Mouse (Mus musculus): ENCODE measurements around the gene Wdr5b. TPM values are rescaled to one million over a fixed set of nuclear protein-coding genes. Genes with fewer than 3 reads are reported as not detected.

Gene Wdr5b
- polyA plus RNA-seq, 1 experiment from 2014 or later: 9.9 TPM

DNA sequence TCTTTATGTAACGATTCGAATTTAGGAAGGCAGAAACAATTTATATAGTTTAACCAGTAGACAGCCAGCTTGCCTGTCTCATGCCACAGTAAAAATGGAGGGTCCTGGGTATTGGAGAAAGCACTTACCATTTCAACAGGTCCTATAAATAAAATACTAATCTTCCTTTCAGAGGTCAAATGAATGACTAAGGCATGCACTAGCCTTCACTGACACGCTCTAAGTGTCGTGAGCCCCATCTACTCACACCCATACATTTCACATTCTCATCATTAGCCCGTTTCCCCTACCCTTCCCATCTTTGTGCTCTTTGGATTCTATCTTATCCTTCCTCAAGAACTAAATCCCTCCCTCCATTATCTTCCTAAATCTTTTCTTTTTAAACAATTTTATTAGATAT, 23.9 kb downstream of the Wdr5b start:
- no peaks in the 10 kb centered on the region for H3K9me3 ChIP-seq (ENCODE audit: control insufficient read depth, low read length)
- 64% methylated on average over 5 of the region's 5 CpGs for WGBS

DNA sequence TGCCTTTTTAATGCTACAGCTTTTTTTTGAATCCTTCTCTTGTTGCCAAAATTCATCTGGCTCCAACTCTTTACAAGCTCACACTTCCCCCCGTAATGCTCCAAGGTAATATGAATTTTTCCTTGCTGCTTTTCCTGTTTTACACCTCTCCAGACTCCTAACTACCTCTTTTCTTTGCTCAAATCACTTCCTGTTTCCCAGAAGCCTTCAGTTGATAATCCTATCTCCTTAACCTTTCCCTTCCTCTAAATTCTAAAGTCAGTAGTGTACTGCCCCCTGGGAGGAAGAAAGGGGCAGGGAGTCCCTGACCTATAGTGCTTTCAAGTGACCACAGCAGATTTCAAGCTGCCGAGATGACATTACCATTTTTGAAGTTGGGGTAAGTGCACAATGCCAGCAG, 26.7 kb downstream of the Wdr5b start:
- Histone ChIP-seq H3K27ac (ENCODE audit: low read length) (no peak overlapping the region), H3K27me3 (ENCODE audit: control insufficient read depth, insufficient read depth, low read depth, low read length) (no peaks in the 10 kb centered on the region), H3K9ac (ENCODE audit: low read length) (no peak overlapping the region), H3K4me2 (ENCODE audit: low read depth, low read length) (no peak overlapping the region), H3K9me3 (ENCODE audit: control insufficient read depth, low read length) (no peaks in the 10 kb centered on the region), H3K4me1 (replicated peaks; ENCODE audit: control insufficient read depth, insufficient read depth, low read length) (peaks cover 17% of the 10 kb centered on the region), H3K36me3 (ENCODE audit: control insufficient read depth, insufficient read depth, low read length) (no peaks in the 10 kb centered on the region), H3K4me3 (ENCODE audit: low read length) (no peak overlapping the region)
- ATAC-seq (ENCODE audit: low read depth): no peak
- 66% methylated on average over 2 of the region's 2 CpGs for whole genome bisulfite sequencing

More for the DNA sequence above, 23.9 kb downstream of the Wdr5b start:
- Histone ChIP-seq H3K4me3 (ENCODE audit: low read length) (no peak overlapping the region), H3K9ac (ENCODE audit: low read length) (no peak overlapping the region), H3K4me2 (ENCODE audit: low read depth, low read length) (no peak overlapping the region), H3K27ac (ENCODE audit: low read length) (no peak overlapping the region), H3K27me3 (ENCODE audit: control insufficient read depth, insufficient read depth, low read depth, low read length) (no peaks in the 10 kb centered on the region), H3K4me1 (replicated peaks; ENCODE audit: control insufficient read depth, insufficient read depth, low read length) (peaks cover 14% of the 10 kb centered on the region), H3K36me3 (ENCODE audit: control insufficient read depth, insufficient read depth, low read length) (no peaks in the 10 kb centered on the region)
- ATAC-seq (ENCODE audit: low read depth): no peak

DNA sequence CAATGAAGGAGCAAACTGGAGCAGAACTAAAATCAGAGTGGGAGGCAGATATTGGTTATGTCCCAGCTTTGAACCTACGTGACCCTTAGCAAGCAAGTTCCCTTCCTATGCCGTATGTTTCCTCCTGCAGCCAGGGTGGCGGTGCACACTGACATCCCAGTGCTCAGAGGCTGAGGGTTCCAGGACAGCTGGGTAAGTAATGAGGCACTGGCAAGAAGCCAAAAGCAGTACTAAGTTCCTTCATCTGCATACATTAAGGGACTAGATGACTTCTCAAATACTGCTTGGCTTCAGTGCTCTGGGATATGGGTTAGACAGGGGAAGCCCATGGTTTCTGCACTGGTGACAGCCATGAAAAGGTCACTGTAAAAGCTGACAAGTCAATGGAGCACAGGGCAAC, 27.4 kb downstream of the Wdr5b start:
- no peaks in the 10 kb centered on the region for H3K36me3 ChIP-seq (ENCODE audit: control insufficient read depth, insufficient read depth, low read length)
- peaks cover 19% of the 10 kb centered on the region for H3K4me1 ChIP-seq (replicated peaks; ENCODE audit: control insufficient read depth, insufficient read depth, low read length)
- no peaks in the 10 kb centered on the region for H3K9me3 ChIP-seq (ENCODE audit: control insufficient read depth, low read length)
- no peak overlapping the region for H3K9ac ChIP-seq (ENCODE audit: low read length)
- H3K4me3 ChIP-seq (ENCODE audit: low read length): no peak overlapping the region
- no peaks in the 10 kb centered on the region for H3K27me3 ChIP-seq (ENCODE audit: control insufficient read depth, insufficient read depth, low read depth, low read length)
- no peak overlapping the region for H3K4me2 ChIP-seq (ENCODE audit: low read depth, low read length)
- 56% methylated on average over 3 of the region's 3 CpGs for WGBS
- no peak for ATAC-seq (ENCODE audit: low read depth)
- H3K27ac ChIP-seq (ENCODE audit: low read length): no peak overlapping the region

DNA sequence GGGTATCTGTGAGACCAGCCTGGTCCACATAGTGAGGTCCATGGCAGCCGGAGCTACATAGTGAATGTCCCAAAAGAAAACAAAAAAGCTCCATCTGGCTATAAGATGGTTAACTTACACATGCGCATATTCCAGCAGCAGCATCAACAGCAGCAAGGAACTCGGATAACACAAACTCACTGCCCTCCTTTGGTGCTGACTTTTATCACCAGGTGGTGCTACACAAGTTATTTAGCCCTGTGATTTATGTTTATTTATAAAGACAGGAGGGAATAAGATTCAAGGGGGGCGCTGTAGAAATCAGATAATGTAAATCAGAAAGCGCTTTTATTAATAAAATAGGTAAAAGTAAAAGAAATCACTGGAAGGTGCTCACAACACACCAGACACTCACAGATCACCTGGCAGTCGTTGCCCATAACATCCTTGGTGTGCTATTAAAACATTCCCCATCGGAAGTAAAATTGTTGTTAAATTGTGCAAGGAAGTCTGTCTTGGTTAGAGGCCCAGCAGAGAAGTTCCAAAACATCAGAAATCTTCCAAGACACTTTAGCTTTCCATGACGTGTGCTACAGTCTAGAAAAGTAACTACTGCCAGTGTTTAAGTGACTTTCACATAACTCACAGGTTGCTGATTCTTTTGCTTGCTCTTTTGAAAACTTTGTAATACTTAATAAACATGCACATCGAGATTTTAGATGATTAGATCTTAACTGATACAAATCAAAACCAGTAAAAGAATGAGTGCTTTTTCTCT, 29.0 kb downstream of the Wdr5b start:
- no peaks in the 10 kb centered on the region for H3K27me3 ChIP-seq (ENCODE audit: control insufficient read depth, insufficient read depth, low read depth, low read length)
- peak overlapping the region; percentile 79 for H3K4me2 ChIP-seq (ENCODE audit: low read depth, low read length)
- H3K36me3 ChIP-seq (ENCODE audit: control insufficient read depth, insufficient read depth, low read length): no peaks in the 10 kb centered on the region
- H3K27ac ChIP-seq (ENCODE audit: low read length): no peak overlapping the region
- ATAC-seq (ENCODE audit: low read depth): no peak
- peak overlapping the region; percentile 90 for H3K9ac ChIP-seq (ENCODE audit: low read length)
- peaks cover 19% of the 10 kb centered on the region for H3K4me1 ChIP-seq (replicated peaks; ENCODE audit: control insufficient read depth, insufficient read depth, low read length)
- 23% methylated on average over 9 of the region's 9 CpGs for WGBS
- no peaks in the 10 kb centered on the region for H3K9me3 ChIP-seq (ENCODE audit: control insufficient read depth, low read length)
- H3K4me3 ChIP-seq (ENCODE audit: low read length): peak overlapping the region; percentile 85

DNA sequence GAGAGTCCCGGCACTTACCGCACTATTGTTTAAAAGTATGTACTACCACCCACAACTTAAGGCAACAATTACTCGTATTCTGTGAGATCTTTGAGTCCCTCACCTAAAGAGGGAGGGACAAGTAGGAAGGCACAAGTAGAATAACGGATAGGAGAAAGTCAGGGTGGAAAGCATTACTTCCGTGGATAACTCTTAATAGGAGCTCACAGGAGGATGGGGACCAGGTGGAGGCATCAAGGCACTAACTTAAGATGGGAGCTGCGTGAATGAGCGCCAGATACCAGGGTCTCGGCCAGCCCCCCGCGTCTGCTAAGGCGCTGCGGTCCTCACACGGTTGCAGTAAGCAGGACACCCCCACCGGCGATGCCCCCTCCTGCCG, 30.1 kb downstream of the Wdr5b start:
- Histone ChIP-seq H3K9ac (ENCODE audit: low read length) (peak overlapping the region; percentile 90), H3K4me1 (replicated peaks; ENCODE audit: control insufficient read depth, insufficient read depth, low read length) (peaks cover 19% of the 10 kb centered on the region), H3K9me3 (ENCODE audit: control insufficient read depth, low read length) (no peaks in the 10 kb centered on the region), H3K27me3 (ENCODE audit: control insufficient read depth, insufficient read depth, low read depth, low read length) (no peaks in the 10 kb centered on the region), H3K36me3 (ENCODE audit: control insufficient read depth, insufficient read depth, low read length) (no peaks in the 10 kb centered on the region), H3K4me3 (ENCODE audit: low read length) (peak overlapping the region; percentile 85), H3K4me2 (ENCODE audit: low read depth, low read length) (peak overlapping the region; percentile 79), H3K27ac (ENCODE audit: low read length) (peak overlapping the region; percentile 99)
- no peak; the same call in 1 of the 2 replicates for ATAC-seq (ENCODE audit: low read depth)
- WGBS: 0% methylated on average over 16 of the region's 16 CpGs

DNA sequence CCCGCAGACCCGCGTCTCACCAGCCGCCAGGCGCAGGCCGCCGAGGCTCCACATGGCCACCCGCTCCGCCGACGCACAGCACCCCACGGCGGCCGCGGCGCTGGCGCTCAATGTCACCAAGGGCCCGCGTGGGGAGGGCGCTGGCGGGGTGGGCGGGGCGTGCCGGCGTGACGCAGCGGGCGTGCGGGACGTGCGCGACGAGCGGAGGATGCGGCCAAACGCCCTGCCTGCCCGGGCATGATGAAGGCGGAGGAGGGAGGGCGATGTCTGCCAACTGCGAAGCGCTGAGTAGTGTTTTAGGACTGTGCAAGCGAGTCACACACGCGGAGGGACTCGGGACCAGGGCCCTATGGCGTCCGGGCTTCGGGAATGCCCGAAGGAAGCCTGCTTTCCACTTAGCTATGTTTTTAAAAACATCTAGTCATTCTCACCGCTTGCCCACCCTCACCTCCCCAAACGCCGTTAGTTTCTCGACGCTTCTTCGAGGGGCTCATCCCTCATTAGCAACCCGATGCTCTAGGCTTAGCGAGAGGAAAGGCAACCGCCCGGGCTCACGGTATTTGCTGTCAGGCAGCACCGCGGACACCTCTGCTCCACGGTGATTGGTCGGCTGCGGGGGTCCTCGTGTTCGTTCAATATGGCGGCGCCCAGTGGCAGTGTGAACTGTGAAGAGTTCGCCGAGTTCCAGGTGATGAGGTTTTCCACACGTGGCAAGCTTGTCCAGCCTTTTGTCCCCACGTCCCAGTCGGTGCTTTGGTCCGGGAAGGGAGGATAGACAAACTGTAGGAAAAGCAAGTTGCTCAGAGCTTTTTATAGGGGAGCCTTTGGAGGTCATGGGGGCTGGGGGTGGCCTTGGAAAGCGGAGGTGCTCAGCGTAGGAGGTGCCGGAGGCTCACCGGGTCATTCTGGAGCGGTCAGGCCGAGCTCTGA, 30.7 kb downstream of the Wdr5b start, which contains the start of the genes Fam162a and Ccdc58:
Gene Fam162a (minus strand): TSS at position 145 of the 930 bp plus-strand sequence.
Gene Ccdc58 (plus strand): TSS at position 236 of the 930 bp plus-strand sequence.
- peak; percentile 97 for ATAC-seq (ENCODE audit: low read depth)
- Histone ChIP-seq H3K9ac (ENCODE audit: low read length) (peak within 1 kb of the TSS; percentile 90), H3K4me2 (ENCODE audit: low read depth, low read length) (peak within 1 kb of the TSS; percentile 79), H3K4me3 (ENCODE audit: low read length) (peak within 1 kb of the TSS; percentile 85), H3K36me3 (ENCODE audit: control insufficient read depth, insufficient read depth, low read length) (no peaks in the 10 kb centered on the region), H3K9me3 (ENCODE audit: control insufficient read depth, low read length) (no peaks in the 10 kb centered on the region), H3K4me1 (replicated peaks; ENCODE audit: control insufficient read depth, insufficient read depth, low read length) (peaks cover 19% of the 10 kb centered on the region), H3K27me3 (ENCODE audit: control insufficient read depth, insufficient read depth, low read depth, low read length) (no peaks in the 10 kb centered on the region), H3K27ac (ENCODE audit: low read length) (peak within 1 kb of the TSS; percentile 99)
- WGBS: under 1% methylated on average over 81 of the region's 81 CpGs

DNA sequence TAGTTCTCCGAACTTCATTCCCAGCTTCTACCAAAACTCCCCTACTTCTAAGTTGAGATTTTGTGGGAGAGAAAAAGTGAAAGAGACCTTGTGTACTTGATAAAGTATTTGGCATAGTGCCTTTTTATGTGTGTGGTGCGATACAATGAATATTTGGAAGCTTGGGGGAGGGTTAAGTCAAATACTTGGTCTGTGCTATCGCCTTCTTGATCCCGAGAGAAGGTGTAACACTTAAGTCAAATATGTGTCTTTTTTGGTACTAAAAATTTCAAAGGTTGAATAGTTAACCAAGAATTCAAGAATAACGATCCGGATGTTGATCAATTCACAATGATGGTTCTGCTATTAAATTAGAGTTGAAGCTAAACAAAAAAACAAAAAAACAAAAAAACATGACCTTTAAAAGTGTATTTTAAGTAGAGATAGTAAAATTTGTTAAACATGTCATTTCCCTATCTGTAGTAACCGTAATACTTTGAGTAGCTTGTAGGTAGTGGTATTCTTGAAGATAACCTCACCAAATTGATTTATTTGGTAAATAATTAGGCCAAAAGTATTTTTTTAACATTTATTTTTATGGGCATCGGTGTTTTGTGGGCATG, 31.5 kb downstream of the Wdr5b start:
- Histone ChIP-seq H3K4me3 (ENCODE audit: low read length) (peak overlapping the region; percentile 85), H3K9me3 (ENCODE audit: control insufficient read depth, low read length) (no peaks in the 10 kb centered on the region), H3K4me2 (ENCODE audit: low read depth, low read length) (peak overlapping the region; percentile 79), H3K36me3 (ENCODE audit: control insufficient read depth, insufficient read depth, low read length) (no peaks in the 10 kb centered on the region), H3K27ac (ENCODE audit: low read length) (peak overlapping the region; percentile 99), H3K27me3 (ENCODE audit: control insufficient read depth, insufficient read depth, low read depth, low read length) (no peaks in the 10 kb centered on the region), H3K9ac (ENCODE audit: low read length) (peak overlapping the region; percentile 90), H3K4me1 (replicated peaks; ENCODE audit: control insufficient read depth, insufficient read depth, low read length) (peaks cover 19% of the 10 kb centered on the region)
- 25% methylated on average over 8 of the region's 8 CpGs for WGBS
- ATAC-seq (ENCODE audit: low read depth): no peak

DNA sequence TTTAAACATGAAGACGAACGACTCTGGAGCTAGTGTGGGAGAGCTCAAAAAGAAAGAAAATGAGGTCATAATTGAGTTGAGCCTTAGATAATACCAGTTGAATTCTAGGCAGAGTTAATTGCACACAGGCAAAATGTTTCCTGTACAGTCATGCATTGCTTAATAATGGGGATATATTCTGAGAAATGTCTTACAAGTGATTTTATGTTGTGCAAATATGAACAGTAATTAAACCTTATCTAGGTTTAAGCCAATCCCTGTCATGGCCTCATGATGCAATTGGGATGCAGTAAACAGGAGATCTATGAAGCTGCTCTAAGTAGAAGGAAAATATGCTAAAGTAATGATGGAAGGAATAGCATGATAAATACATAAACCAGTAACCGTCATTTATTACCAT, 33.8 kb downstream of the Wdr5b start:
- WGBS: 92% methylated on average over 3 of the region's 3 CpGs
- Histone ChIP-seq H3K9me3 (ENCODE audit: control insufficient read depth, low read length) (no peaks in the 10 kb centered on the region), H3K27ac (ENCODE audit: low read length) (no peak overlapping the region), H3K4me1 (replicated peaks; ENCODE audit: control insufficient read depth, insufficient read depth, low read length) (peaks cover 7% of the 10 kb centered on the region), H3K27me3 (ENCODE audit: control insufficient read depth, insufficient read depth, low read depth, low read length) (no peaks in the 10 kb centered on the region), H3K4me3 (ENCODE audit: low read length) (no peak overlapping the region), H3K9ac (ENCODE audit: low read length) (no peak overlapping the region), H3K4me2 (ENCODE audit: low read depth, low read length) (no peak overlapping the region), H3K36me3 (ENCODE audit: control insufficient read depth, insufficient read depth, low read length) (no peaks in the 10 kb centered on the region)
- ATAC-seq (ENCODE audit: low read depth): no peak

DNA sequence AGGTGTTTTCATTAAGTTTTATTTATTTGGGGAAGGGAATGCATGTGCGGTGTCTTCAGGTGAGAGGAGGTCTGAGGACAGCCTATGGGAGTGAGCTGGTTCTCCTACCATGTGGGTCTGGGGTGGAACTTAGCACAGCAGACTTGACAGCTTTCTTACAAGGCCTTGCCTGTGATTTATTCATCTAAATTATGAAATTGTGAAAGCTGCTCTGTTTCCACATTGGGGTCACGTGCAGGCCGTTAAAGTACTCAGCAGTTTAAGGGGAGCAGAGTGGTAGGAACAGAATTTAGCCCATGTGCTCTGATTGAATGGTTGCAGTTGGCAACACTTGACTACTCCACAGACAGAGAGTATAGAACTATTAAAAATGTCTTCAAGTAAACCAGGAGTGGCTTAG, 38.9 kb downstream of the Wdr5b start:
- no peaks in the 10 kb centered on the region for H3K27me3 ChIP-seq (ENCODE audit: control insufficient read depth, insufficient read depth, low read depth, low read length)
- H3K36me3 ChIP-seq (ENCODE audit: control insufficient read depth, insufficient read depth, low read length): peaks cover 7% of the 10 kb centered on the region; the same call in 1 of the 2 replicates
- no peaks in the 10 kb centered on the region for H3K9me3 ChIP-seq (ENCODE audit: control insufficient read depth, low read length)
- no peak overlapping the region for H3K4me2 ChIP-seq (ENCODE audit: low read depth, low read length)
- H3K9ac ChIP-seq (ENCODE audit: low read length): no peak overlapping the region
- H3K27ac ChIP-seq (ENCODE audit: low read length): no peak overlapping the region
- no peak for ATAC-seq (ENCODE audit: low read depth)
- 87% methylated on average over 3 of the region's 3 CpGs for WGBS
- H3K4me1 ChIP-seq (replicated peaks; ENCODE audit: control insufficient read depth, insufficient read depth, low read length): no peaks in the 10 kb centered on the region
- H3K4me3 ChIP-seq (ENCODE audit: low read length): no peak overlapping the region
